Mouse (Mus musculus) CH12.LX (cell line): ENCODE measurements around the gene Rab3a.

ENCODE experiments used
- CHD2 ChIP-seq: IDR thresholded peaks from 2 replicates; pipeline ENCODE4 v1.6.1; 2011; ENCODE audit warnings: low read length, improper control_type of control experiment
- CTCF ChIP-seq, 2 experiments: IDR thresholded peaks in 1 of 2; conservative IDR thresholded peaks in 1 of 2; 2 replicates each; pipeline ENCODE4 v1.5.1; 2011 to 2012; ENCODE audit warnings: low read depth in 2 of 2, low read length in 2 of 2, improper control_type of control experiment in 1 of 2, inconsistent platforms in 1 of 2, mild to moderate bottlenecking in 1 of 2, moderate library complexity in 1 of 2
- EP300 ChIP-seq: IDR thresholded peaks from 2 replicates; pipeline ENCODE4 v1.6.1; 2011; ENCODE audit warnings: low read length, improper control_type of control experiment
- HCFC1 ChIP-seq: IDR thresholded peaks from 2 replicates; pipeline ENCODE4 v1.6.1; 2012; ENCODE audit warnings: low read depth, mild to moderate bottlenecking, inconsistent platforms, low read length, improper control_type of control experiment
- MAFK ChIP-seq: IDR thresholded peaks from 2 replicates; pipeline ENCODE4 v1.6.1; 2011; ENCODE audit warnings: low read length, improper control_type of control experiment; ENCODE audit not compliant: insufficient replicate concordance
- MAX ChIP-seq: IDR thresholded peaks from 2 replicates; pipeline ENCODE4 v1.6.1; 2011; ENCODE audit warnings: low read length, improper control_type of control experiment
- TCF12 ChIP-seq: IDR thresholded peaks from 2 replicates; pipeline ENCODE4 v1.6.1; 2014; ENCODE audit warnings: low read depth, mild to moderate bottlenecking, inconsistent platforms, low read length, improper control_type of control experiment
- USF1 ChIP-seq: IDR thresholded peaks from 2 replicates; pipeline ENCODE4 v1.6.1; 2014; ENCODE audit warnings: low read depth, mild to moderate bottlenecking, inconsistent platforms, low read length, improper control_type of control experiment
- ZKSCAN1 ChIP-seq: IDR thresholded peaks from 2 replicates; pipeline ENCODE4 v1.6.1; 2012; ENCODE audit warnings: low read depth, inconsistent platforms, low read length, improper control_type of control experiment, borderline replicate concordance

DNA sequence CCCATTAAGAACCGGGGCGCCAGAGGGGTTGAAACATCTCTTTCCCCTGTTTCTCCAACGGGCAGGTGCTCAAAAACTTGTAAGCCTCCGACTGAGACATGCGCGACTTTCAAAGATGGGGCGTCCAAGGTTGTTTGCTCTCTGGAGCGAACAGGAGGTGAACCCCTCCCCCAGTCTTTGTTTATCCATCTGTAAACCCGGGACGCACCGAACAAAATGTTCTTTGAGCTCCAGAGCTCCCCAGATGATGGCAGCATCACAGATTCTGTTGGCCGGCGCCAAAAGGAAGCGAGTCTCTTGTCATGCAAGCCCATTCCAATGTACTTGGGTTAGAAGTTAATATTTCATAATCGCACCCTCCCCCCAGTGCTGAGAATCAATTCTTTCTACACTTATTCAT is 43.8 kb downstream of the Rab3a start:
- TF ChIP-seq MAFK (no peak), CTCF (conservative IDR thresholded peaks at IDR 0.05 in 1 of 2, IDR thresholded peaks at IDR 0.05 in 1 of 2; ENCODE audit: low read depth in 2 of 2, low read length in 2 of 2) (no peak), HCFC1 (no peak), EP300 (no peak), MAX (no peak), TCF12 (no peak), ZKSCAN1 (no peak), CHD2 (no peak), USF1 (no peak)
